Mouse (Mus musculus) monocyte, adult 5-6 weeks (primary cell): ENCODE data around the gene Arfgef3. TPM values are rescaled to one million over a fixed set of nuclear protein-coding genes. Genes with fewer than 3 reads are reported as not detected.

Source experiments
- ATAC-seq: fragments of 153-309, 156-312 bp; replicated peaks from 2 replicates; pipeline ENCODE4 v1.8.0; 2017; ENCODE audit warnings: mild to moderate bottlenecking; ENCODE audit not compliant: low TSS enrichment, insufficient number of reproducible peaks, severe bottlenecking, poor library complexity, low FRiP score
- total RNA-seq: library from RNA; stranded (forward); fragments of 200-1000, 200-491, 200-594 nt; gene quantifications from 3 replicates; pipeline ENCODE4 v1.2.3, GENCODE M21; 2017

Arfgef3 gene
- total RNA-seq, result 0.10 to 0.11 TPM in 2 of 3 replicates, not detected in the other

DNA sequence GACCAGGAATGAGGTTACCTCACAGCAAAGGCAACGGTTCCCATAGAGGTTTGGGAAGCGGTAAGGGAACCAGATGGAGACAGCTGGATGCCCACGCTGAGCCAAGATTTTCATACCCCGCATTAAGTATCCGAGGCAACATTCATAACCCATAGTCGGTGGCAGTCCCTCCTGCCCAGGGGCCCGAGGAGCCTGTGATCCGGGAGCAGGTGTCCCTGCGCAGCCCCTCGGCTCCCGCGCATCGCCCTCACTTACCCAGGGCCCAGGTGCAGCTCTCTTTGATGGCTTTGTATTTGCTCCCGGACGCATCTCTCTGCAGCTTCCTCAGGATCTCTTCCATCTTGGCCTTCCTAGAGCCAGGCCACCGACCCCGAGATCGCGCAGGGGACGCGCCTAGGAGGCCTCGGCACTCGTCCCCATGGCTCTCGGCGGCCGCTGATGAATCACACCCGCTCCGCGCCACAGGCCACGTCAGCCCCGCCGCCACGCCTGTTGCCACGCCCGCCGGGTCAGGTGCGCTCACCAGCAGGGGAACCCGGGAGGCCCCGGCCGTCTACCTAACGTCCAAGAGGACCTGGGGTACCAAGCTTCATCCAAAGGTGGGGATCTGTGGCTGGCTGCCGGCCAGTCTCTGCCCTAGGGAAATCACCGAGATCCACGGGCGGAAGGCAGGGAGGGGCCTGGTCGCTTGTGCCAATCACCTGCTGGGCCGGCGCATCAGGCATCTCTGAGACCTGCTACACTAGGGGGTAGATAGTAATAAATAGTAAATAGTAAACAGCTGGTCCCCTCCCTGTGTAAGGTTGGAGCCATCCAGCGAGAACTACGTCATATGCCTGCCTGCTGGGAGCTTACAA, at the start of gene Arfgef3:
Gene Arfgef3, minus strand, starts transcription at position 664 of the 857 bp plus-strand sequence.
- ATAC-seq, result no peak

- no peak for ATAC-seq
Measured at GRCm38 (mm10) chr10:18790063-18790462, 46.3 kb upstream of the Arfgef3 start.

- ATAC-seq, result no peak
Measured at GRCm38 (mm10) chr10:18788601-18789000, 44.9 kb upstream of the Arfgef3 start.

GRCm38 (mm10) chr10:18786693-18787092, 42.9 kb upstream of the Arfgef3 start, which contains the start of gene Gm4922:
Gene Gm4922, minus strand, starts transcription at chr10:18786793.
- ATAC-seq, result no peak

GRCm38 (mm10) chr10:18777546-18777945, 33.8 kb upstream of the Arfgef3 start:
- ATAC-seq, result no peak

- ATAC-seq, result no peak
Measured at GRCm38 (mm10) chr10:18772537-18773179, 28.9 kb upstream of the Arfgef3 start.

- ATAC-seq, result no peak
Measured at GRCm38 (mm10) chr10:18769909-18770308, 26.2 kb upstream of the Arfgef3 start.

- ATAC-seq, result no peak
Measured at GRCm38 (mm10) chr10:18760241-18760640, 16.5 kb upstream of the Arfgef3 start.

GRCm38 (mm10) chr10:18750057-18750456, 6.3 kb upstream of the Arfgef3 start:
- no peak for ATAC-seq

GRCm38 (mm10) chr10:18742086-18742485, 1.7 kb downstream of the Arfgef3 start:
- ATAC-seq, result no peak

- no peak for ATAC-seq
Measured at GRCm38 (mm10) chr10:18741024-18741423, 2.7 kb downstream of the Arfgef3 start.

- ATAC-seq, result no peak
Measured at GRCm38 (mm10) chr10:18728548-18728947, 15.2 kb downstream of the Arfgef3 start.

DNA sequence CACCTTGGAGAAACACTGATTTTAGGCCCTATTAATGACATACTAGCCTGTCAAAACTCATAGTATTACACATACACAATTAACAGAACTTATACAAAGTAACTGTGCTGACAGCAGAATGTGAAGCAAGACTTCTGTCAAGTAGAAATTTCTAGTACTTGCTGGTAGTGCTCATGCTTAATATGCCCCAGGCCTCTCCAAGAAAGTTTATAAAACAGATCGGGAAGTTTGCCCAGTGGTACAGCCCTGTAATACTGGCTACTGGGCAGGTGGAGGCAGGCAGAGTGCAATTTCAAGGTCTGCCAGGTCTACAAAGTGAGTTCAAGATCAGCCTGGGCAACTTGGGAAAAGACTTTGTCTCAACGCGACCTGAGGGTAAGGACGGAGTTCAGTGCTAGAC, 32.3 kb downstream of the Arfgef3 start:
- no peak for ATAC-seq

GRCm38 (mm10) chr10:18710949-18711348, 32.8 kb downstream of the Arfgef3 start:
- no peak for ATAC-seq

DNA sequence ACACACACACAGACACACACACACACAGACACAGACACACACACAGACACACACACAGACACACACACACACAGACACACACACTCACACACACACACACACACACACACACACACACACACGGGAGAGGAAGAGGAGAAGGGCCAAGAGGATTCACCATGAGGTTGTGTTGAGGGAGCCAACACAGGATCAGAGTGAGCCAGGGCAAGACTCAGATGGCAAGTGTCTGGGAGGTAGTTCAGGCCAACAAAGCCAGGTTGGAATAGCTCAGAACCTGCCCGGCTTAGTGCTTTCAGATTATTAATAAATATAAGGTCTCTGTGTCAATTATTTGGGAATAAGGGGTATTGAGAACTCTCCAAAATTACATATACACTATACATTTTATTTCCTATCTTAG, 33.9 kb downstream of the Arfgef3 start:
- no peak for ATAC-seq

DNA sequence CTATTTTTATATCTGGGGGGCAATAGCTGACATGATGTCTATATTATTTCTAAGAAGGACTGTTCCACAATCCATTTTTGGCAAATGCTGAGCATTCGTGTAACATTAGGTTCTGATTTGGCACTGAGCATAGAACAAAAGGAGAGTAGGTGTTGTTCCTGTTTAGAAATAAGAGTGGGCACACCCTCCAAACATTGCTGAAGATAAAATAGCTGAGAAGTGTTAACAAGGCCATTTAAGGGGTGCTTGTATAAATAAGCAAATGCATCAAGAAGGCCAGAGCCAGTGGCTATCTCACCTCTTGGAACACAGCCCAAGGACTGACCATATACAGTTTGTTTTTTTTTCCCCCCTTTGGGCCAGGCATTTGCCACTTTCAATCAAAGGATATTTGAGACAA, 35.1 kb downstream of the Arfgef3 start:
- no peak for ATAC-seq

GRCm38 (mm10) chr10:18704393-18705120, 39.2 kb downstream of the Arfgef3 start:
- no peak for ATAC-seq

GRCm38 (mm10) chr10:18701517-18701916, 42.2 kb downstream of the Arfgef3 start:
- ATAC-seq, result no peak

DNA sequence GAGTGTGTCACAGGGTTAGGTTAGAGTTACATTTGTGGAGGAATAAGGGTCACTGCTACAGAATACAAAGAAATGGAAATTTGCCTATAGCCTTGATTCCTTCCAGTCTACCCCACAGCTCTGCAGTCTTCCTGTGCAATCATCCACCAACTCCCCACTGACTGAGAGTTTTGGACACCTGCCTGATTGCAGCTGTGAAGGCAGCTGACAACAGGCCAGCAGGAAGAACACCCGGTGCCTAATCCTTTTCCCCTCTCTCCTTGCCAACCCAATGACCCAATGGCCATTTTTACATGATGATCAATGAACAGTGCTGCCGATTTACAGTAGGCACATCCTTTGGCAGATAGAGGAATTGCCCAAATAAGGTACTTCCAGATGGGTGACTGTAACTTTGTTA, 43.6 kb downstream of the Arfgef3 start:
- ATAC-seq, result no peak
